Mouse (Mus musculus) limb, embryonic 12.5 days (tissue): ENCODE measurements around the gene Nupl1. TPM values are rescaled to one million over a fixed set of nuclear protein-coding genes. Genes with fewer than 3 reads are reported as not detected.

Experiments used
- ATAC-seq: fragments of 200-750 bp; cut with Nextera tagmentation; 2 replicates; pipeline ENCODE4 v1.8.0; 2017; ENCODE audit warnings: low read depth, moderate TSS enrichment; ENCODE audit not compliant: insufficient number of reproducible peaks, insufficient read depth, low FRiP score, low TSS enrichment
- H3K27ac ChIP-seq: fragments of 300-500 bp; sonication (generic); 2 replicates; pipeline ENCODE4 v1.5.1; 2016; ENCODE audit warnings: mild to moderate bottlenecking, moderate library complexity
- H3K27me3 ChIP-seq: fragments of 300-500 bp; sonication (generic); 2 replicates; pipeline ENCODE4 v1.6.1; 2016; ENCODE audit warnings: mild to moderate bottlenecking, moderate library complexity
- H3K36me3 ChIP-seq: fragments of 300-500 bp; sonication (generic); 2 replicates; pipeline ENCODE4 v1.6.1; 2016; ENCODE audit warnings: mild to moderate bottlenecking, moderate library complexity
- H3K4me1 ChIP-seq: fragments of 300-500 bp; sonication (generic); replicated peaks from 2 replicates; pipeline ENCODE4 v1.6.1; 2016
- H3K4me2 ChIP-seq: fragments of 300-500 bp; sonication (generic); 2 replicates; pipeline ENCODE4 v1.6.1; 2016; ENCODE audit warnings: mild to moderate bottlenecking, moderate library complexity
- H3K4me3 ChIP-seq: fragments of 300-500 bp; sonication (generic); replicated peaks from 2 replicates; pipeline ENCODE4 v1.5.1; 2016; ENCODE audit warnings: mild to moderate bottlenecking
- H3K9ac ChIP-seq: fragments of 300-500 bp; sonication (generic); replicated peaks from 2 replicates; pipeline ENCODE4 v1.6.1; 2016; ENCODE audit warnings: mild to moderate bottlenecking, moderate library complexity
- H3K9me3 ChIP-seq: fragments of 300-500 bp; sonication (generic); 2 replicates; pipeline ENCODE4 v1.6.1; 2016; ENCODE audit warnings: mild to moderate bottlenecking, moderate library complexity
- WGBS: fragments of 180-500 bp; shearing (Covaris S2); methylation state at CpG from one replicate; pipeline ENCODE4 v1.1.7; 2016; 5-methylcytosine and 5-hydroxymethylcytosine counted together
- polyA plus RNA-seq: library from polyadenylated mRNA; unstranded; fragments of >200 nt; fragmentation: Nextera tagmentation; extraction: Ambion mirVana; gene quantifications from 2 replicates; pipeline ENCODE4 v1.2.1, GENCODE M21; 2016

The Nupl1 gene
- polyA plus RNA-seq, 1 experiment from 2014 or later, result not detected

GRCm38 (mm10) chr14:60181306-60181705 lies 69.9 kb downstream of the Nupl1 start:
- Histone ChIP-seq H3K27me3 (peaks cover 34% of the 10 kb centered on the region), H3K27ac (no peak overlapping the region), H3K9ac (no peak overlapping the region), H3K4me3 (no peak overlapping the region), H3K9me3 (no peaks in the 10 kb centered on the region), H3K36me3 (no peaks in the 10 kb centered on the region), H3K4me2 (no peak overlapping the region), H3K4me1 (peaks cover 9% of the 10 kb centered on the region; the same call in 1 of the 2 replicates)
- no peak for ATAC-seq
- WGBS, result 98% methylated on average over 2 of the region's 2 CpGs

GRCm38 (mm10) chr14:60178571-60178955 lies 72.7 kb downstream of the Nupl1 start:
- H3K36me3 ChIP-seq, result no peaks in the 10 kb centered on the region
- H3K27me3 ChIP-seq, result peaks cover 55% of the 10 kb centered on the region
- no peak overlapping the region for H3K4me2 ChIP-seq
- WGBS, result 34% methylated on average over 2 of the region's 2 CpGs
- H3K4me3 ChIP-seq, result no peak overlapping the region
- no peak overlapping the region for H3K27ac ChIP-seq
- H3K9me3 ChIP-seq, result no peaks in the 10 kb centered on the region
- no peak overlapping the region for H3K9ac ChIP-seq
- no peak for ATAC-seq
- peaks cover 9% of the 10 kb centered on the region; the same call in 1 of the 2 replicates for H3K4me1 ChIP-seq

GRCm38 (mm10) chr14:60177614-60178570 lies 73.3 kb downstream of the Nupl1 start:
- 20% methylated on average over 37 of the region's 37 CpGs for WGBS
- Histone ChIP-seq H3K9ac (peak overlapping the region; percentile 72), H3K27ac (no peak overlapping the region), H3K4me3 (peak overlapping the region; percentile 72), H3K4me1 (peaks cover 9% of the 10 kb centered on the region; the same call in 1 of the 2 replicates), H3K4me2 (peak overlapping the region; percentile 99), H3K27me3 (peaks cover 57% of the 10 kb centered on the region), H3K36me3 (no peaks in the 10 kb centered on the region), H3K9me3 (no peaks in the 10 kb centered on the region)
- no peak for ATAC-seq

- peak overlapping the region; percentile 72 for H3K9ac ChIP-seq
These were observed 74.2 kb downstream of the Nupl1 start for GRCm38 (mm10) chr14:60176891-60177613.

GRCm38 (mm10) chr14:60176469-60176890 lies 74.8 kb downstream of the Nupl1 start:
- peak overlapping the region; percentile 72; the same call in 1 of the 2 replicates for H3K9ac ChIP-seq
- peaks cover 58% of the 10 kb centered on the region for H3K27me3 ChIP-seq

More at GRCm38 (mm10) chr14:60176891-60177613, 74.2 kb downstream of the Nupl1 start:
- Histone ChIP-seq H3K27ac (no peak overlapping the region), H3K4me3 (peak overlapping the region; percentile 72), H3K27me3 (peaks cover 58% of the 10 kb centered on the region), H3K9me3 (no peaks in the 10 kb centered on the region), H3K4me1 (peaks cover 9% of the 10 kb centered on the region; the same call in 1 of the 2 replicates), H3K4me2 (peak overlapping the region; percentile 99), H3K36me3 (no peaks in the 10 kb centered on the region)
- peak; percentile 79 for ATAC-seq
- under 1% methylated on average over 80 of the region's 84 CpGs for WGBS

GRCm38 (mm10) chr14:60172286-60173055 lies 78.8 kb downstream of the Nupl1 start:
- H3K4me1 ChIP-seq, result peaks cover 5% of the 10 kb centered on the region; the same call in 1 of the 2 replicates
- WGBS, result 52% methylated on average over 12 of the region's 12 CpGs
- ATAC-seq, result no peak
- H3K4me3 ChIP-seq, result no peak overlapping the region
- no peaks in the 10 kb centered on the region for H3K9me3 ChIP-seq
- H3K27me3 ChIP-seq, result peaks cover 36% of the 10 kb centered on the region
- no peak overlapping the region for H3K4me2 ChIP-seq
- no peak overlapping the region for H3K27ac ChIP-seq
- no peak overlapping the region for H3K9ac ChIP-seq
- H3K36me3 ChIP-seq, result no peaks in the 10 kb centered on the region

More at GRCm38 (mm10) chr14:60176469-60176890, 74.8 kb downstream of the Nupl1 start:
- Histone ChIP-seq H3K36me3 (no peaks in the 10 kb centered on the region), H3K4me3 (peak overlapping the region; percentile 72), H3K4me1 (peaks cover 9% of the 10 kb centered on the region; the same call in 1 of the 2 replicates), H3K27ac (no peak overlapping the region), H3K9me3 (no peaks in the 10 kb centered on the region), H3K4me2 (peak overlapping the region; percentile 99)
- 31% methylated on average over 9 of the region's 9 CpGs for WGBS
- 0 out of 2 replicates have a peak, but pooled peaks have one; percentile 28 for ATAC-seq

- peaks cover 21% of the 10 kb centered on the region for H3K27me3 ChIP-seq
- WGBS, result 63% methylated on average over 16 of the region's 16 CpGs
- no peak for ATAC-seq
These were observed 80.2 kb downstream of the Nupl1 start for GRCm38 (mm10) chr14:60170845-60171610.

GRCm38 (mm10) chr14:60163367-60163766 lies 87.9 kb downstream of the Nupl1 start:
- H3K36me3 ChIP-seq, result no peaks in the 10 kb centered on the region
- no peak overlapping the region for H3K4me2 ChIP-seq
- H3K27me3 ChIP-seq, result no peaks in the 10 kb centered on the region
- no peak for ATAC-seq
- H3K9me3 ChIP-seq, result no peaks in the 10 kb centered on the region
- H3K4me1 ChIP-seq, result no peaks in the 10 kb centered on the region
- WGBS, result 84% methylated on average over 3 of the region's 3 CpGs
- no peak overlapping the region for H3K9ac ChIP-seq
- H3K27ac ChIP-seq, result no peak overlapping the region
- no peak overlapping the region for H3K4me3 ChIP-seq

More at GRCm38 (mm10) chr14:60170845-60171610, 80.2 kb downstream of the Nupl1 start:
- no peak overlapping the region for H3K4me2 ChIP-seq
- no peak overlapping the region for H3K9ac ChIP-seq
- H3K4me3 ChIP-seq, result no peak overlapping the region
- no peak overlapping the region for H3K27ac ChIP-seq
- H3K4me1 ChIP-seq, result no peaks in the 10 kb centered on the region
- H3K36me3 ChIP-seq, result no peaks in the 10 kb centered on the region
- no peaks in the 10 kb centered on the region for H3K9me3 ChIP-seq

- Histone ChIP-seq H3K27me3 (no peaks in the 10 kb centered on the region), H3K27ac (no peak overlapping the region), H3K36me3 (no peaks in the 10 kb centered on the region), H3K4me1 (no peaks in the 10 kb centered on the region), H3K9ac (no peak overlapping the region), H3K4me3 (no peak overlapping the region), H3K4me2 (no peak overlapping the region), H3K9me3 (no peaks in the 10 kb centered on the region)
- WGBS, result 81% methylated on average over 11 of the region's 11 CpGs
- no peak for ATAC-seq
These were observed 98.9 kb downstream of the Nupl1 start for GRCm38 (mm10) chr14:60152373-60152772.

GRCm38 (mm10) chr14:60148893-60149292 lies 102.3 kb downstream of the Nupl1 start:
- no peak for ATAC-seq
- no peaks in the 10 kb centered on the region for H3K27me3 ChIP-seq
- H3K4me3 ChIP-seq, result no peak overlapping the region
- no peak overlapping the region for H3K9ac ChIP-seq
- 29% methylated on average over 3 of the region's 3 CpGs for WGBS
- no peaks in the 10 kb centered on the region for H3K4me1 ChIP-seq
- no peaks in the 10 kb centered on the region for H3K36me3 ChIP-seq
- H3K9me3 ChIP-seq, result no peaks in the 10 kb centered on the region
- no peak overlapping the region for H3K27ac ChIP-seq
- no peak overlapping the region for H3K4me2 ChIP-seq
